Mouse (Mus musculus) cerebellum, postnatal 10 days (tissue): ENCODE measurements at regions not wholly inside any gene's neighbourhood (a gene's known extent, or its start where the extent isn't known, plus 50 kb on each side); places are given as distances from the start of the nearest gene placed in this dataset.

ENCODE experiments used
- DNase-seq, 2 experiments: peaks; one replicate each; pipeline ENCODE4 v3.0.0; 2021; ENCODE audit warnings: mixed read lengths in 2 of 2

GRCm38 (mm10) chr5:68813306-68813705 is 528.2 kb downstream of the Kctd8 start:
- peak; percentile 71 to 88 for DNase-seq

GRCm38 (mm10) chr5:68810017-68810416 is 531.5 kb downstream of the Kctd8 start:
- no peak for DNase-seq
